In the genomic region with DNA sequence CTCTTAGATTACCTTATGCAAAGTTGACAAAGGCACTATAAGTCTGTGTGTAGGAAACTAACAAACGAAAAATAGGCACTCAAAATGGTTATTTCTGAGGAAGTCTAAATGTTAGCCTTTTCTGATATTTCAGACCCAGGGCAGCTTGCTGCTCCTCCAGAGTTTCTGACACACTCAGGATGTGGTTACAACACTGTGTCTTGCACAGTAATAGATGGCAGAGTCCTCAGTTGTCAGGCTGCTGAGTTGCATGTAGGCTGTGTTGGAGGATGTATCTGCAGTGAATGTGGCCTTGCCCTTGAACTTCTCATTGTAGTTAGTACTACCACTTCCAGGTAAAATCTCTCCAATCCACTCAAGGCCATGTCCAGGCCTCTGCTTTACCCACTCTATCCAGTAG, we compare ENCODE assay signal across 15 mouse cellular contexts.
"Had no signal": no experiment of that assay in that cellular context is flagged by ENCODE, and none has a peak within 500 bp of the region (broad histone marks: within the 10 kb centered on the region; RNA-seq: fewer than 3 reads in every experiment).

No protein-coding gene starts in this region.

- H3K4me2 ChIP-seq: limb, embryonic 12.5 days; liver, embryonic 13.5 days; lung, embryonic 15.5 days; midbrain, embryonic 13.5 days; neural tube, embryonic 15.5 days had no signal

- H3K4me1 ChIP-seq: limb, embryonic 12.5 days; liver, embryonic 13.5 days; lung, embryonic 15.5 days; midbrain, embryonic 13.5 days; neural tube, embryonic 15.5 days had no signal

- H3K4me3 ChIP-seq: layer of hippocampus, adult 2 months; limb, embryonic 12.5 days; liver, embryonic 13.5 days; lung, embryonic 15.5 days; midbrain, embryonic 13.5 days; neural tube, embryonic 15.5 days had no signal

- H3K9ac ChIP-seq: limb, embryonic 12.5 days; liver, embryonic 13.5 days; liver, postnatal 0 days; lung, embryonic 15.5 days; midbrain, embryonic 13.5 days; neural tube, embryonic 15.5 days had no signal

- H3K36me3 ChIP-seq: limb, embryonic 12.5 days; liver, embryonic 13.5 days; lung, embryonic 15.5 days; midbrain, embryonic 13.5 days; neural tube, embryonic 15.5 days had no signal

- H3K27me3 ChIP-seq: limb, embryonic 12.5 days; liver, embryonic 13.5 days; lung, embryonic 15.5 days; midbrain, embryonic 13.5 days; neural tube, embryonic 15.5 days had no signal

- DNase-seq: kidney, adult 9 months; kidney, postnatal 4 days; liver; liver, embryonic 13.5 days; liver, postnatal 0 days; lung, postnatal 14 days; right cerebral cortex, adult 18-20 months; right cerebral cortex, postnatal 25 days had no signal

- H3K27ac ChIP-seq: kidney, postnatal 0 days; layer of hippocampus, adult 2 months; limb, embryonic 12.5 days; liver, embryonic 13.5 days; lung, embryonic 15.5 days; macrophage; midbrain, embryonic 13.5 days; neural tube, embryonic 15.5 days had no signal

- H3K9me3 ChIP-seq: liver, embryonic 13.5 days; lung, embryonic 15.5 days had no signal

- ATAC-seq: liver, postnatal 0 days; midbrain, embryonic 13.5 days had no signal
